Mouse (Mus musculus) kidney, embryonic 16.5 days (tissue): ENCODE results near the gene Lefty1. TPM values are rescaled to one million over a fixed set of nuclear protein-coding genes. Genes with fewer than 3 reads are reported as not detected.
"Not testable (repeated sequence)": the region's sequence is repeated elsewhere in the genome, so short reads cannot be mapped to it uniquely, and the experiment has no call there.

Experiments
- ATAC-seq: fragments of 200-750 bp; cut with Nextera tagmentation; 2 replicates; pipeline ENCODE4 v1.8.0; 2017; ENCODE audit warnings: moderate TSS enrichment; ENCODE audit not compliant: low FRiP score, low TSS enrichment
- H3K27ac ChIP-seq: fragments of 300-500 bp; sonication (generic); 2 replicates; pipeline ENCODE4 v1.5.1; 2014; ENCODE audit warnings: low read length
- H3K27me3 ChIP-seq: fragments of 300-500 bp; sonication (generic); 2 replicates; pipeline ENCODE4 v1.6.1; 2014; ENCODE audit warnings: low read length, control low read depth, mixed read lengths; ENCODE audit not compliant: insufficient read depth
- H3K36me3 ChIP-seq: fragments of 300-500 bp; sonication (generic); 2 replicates; pipeline ENCODE4 v1.6.1; 2014; ENCODE audit warnings: low read length, control low read depth, mixed read lengths; ENCODE audit not compliant: insufficient read depth
- H3K4me1 ChIP-seq: fragments of 300-500 bp; sonication (generic); 2 replicates; pipeline ENCODE4 v1.6.1; 2014; ENCODE audit warnings: low read length, control low read depth, mixed read lengths; ENCODE audit not compliant: insufficient read depth
- H3K4me2 ChIP-seq: fragments of 300-500 bp; sonication (generic); replicated peaks from 2 replicates; pipeline ENCODE4 v1.6.1; 2014; ENCODE audit warnings: low read depth, low read length
- H3K4me3 ChIP-seq: fragments of 300-500 bp; sonication (generic); 2 replicates; pipeline ENCODE4 v1.5.1; 2014; ENCODE audit warnings: mild to moderate bottlenecking, low read length
- H3K9ac ChIP-seq: fragments of 300-500 bp; sonication (generic); replicated peaks from 2 replicates; pipeline ENCODE4 v1.6.1; 2014; ENCODE audit warnings: low read length
- H3K9me3 ChIP-seq: fragments of 300-500 bp; sonication (generic); 2 replicates; pipeline ENCODE4 v1.6.1; 2016; ENCODE audit warnings: low read length, control low read depth
- WGBS: fragments of 180-500 bp; shearing (Covaris S2); extraction: QIAGEN DNeasy Blood & Tissue Kit; methylation state at CpG from one replicate; pipeline ENCODE4 v1.1.7; 2014; 5-methylcytosine and 5-hydroxymethylcytosine counted together
- polyA plus RNA-seq: library from polyadenylated mRNA; unstranded; fragments of >200 nt; fragmentation: Nextera tagmentation; extraction: Ambion mirVana; gene quantifications from 2 replicates; pipeline ENCODE4 v1.2.1, GENCODE M21; 2015

Lefty1 gene
- polyA plus RNA-seq, 1 experiment from 2014 or later, result 1.2 TPM

DNA sequence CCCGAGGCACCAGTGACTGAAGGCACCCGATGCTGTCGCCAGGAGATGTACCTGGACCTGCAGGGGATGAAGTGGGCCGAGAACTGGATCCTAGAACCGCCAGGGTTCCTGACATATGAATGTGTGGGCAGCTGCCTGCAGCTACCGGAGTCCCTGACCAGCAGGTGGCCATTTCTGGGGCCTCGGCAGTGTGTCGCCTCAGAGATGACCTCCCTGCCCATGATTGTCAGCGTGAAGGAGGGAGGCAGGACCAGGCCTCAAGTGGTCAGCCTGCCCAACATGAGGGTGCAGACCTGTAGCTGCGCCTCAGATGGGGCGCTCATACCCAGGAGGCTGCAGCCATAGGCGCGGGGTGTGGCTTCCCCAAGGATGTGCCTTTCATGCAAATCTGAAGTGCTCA, 2.8 kb downstream of the Lefty1 start:
- 37% methylated on average over 13 of the region's 13 CpGs for WGBS
- H3K9ac ChIP-seq, H3K4me1 ChIP-seq, ATAC-seq, H3K9me3 ChIP-seq, H3K36me3 ChIP-seq, H3K27ac ChIP-seq, H3K4me3 ChIP-seq, H3K4me2 ChIP-seq: not testable (repeated sequence)
- H3K27me3 ChIP-seq, result peaks cover 47% of the 10 kb centered on the region

DNA sequence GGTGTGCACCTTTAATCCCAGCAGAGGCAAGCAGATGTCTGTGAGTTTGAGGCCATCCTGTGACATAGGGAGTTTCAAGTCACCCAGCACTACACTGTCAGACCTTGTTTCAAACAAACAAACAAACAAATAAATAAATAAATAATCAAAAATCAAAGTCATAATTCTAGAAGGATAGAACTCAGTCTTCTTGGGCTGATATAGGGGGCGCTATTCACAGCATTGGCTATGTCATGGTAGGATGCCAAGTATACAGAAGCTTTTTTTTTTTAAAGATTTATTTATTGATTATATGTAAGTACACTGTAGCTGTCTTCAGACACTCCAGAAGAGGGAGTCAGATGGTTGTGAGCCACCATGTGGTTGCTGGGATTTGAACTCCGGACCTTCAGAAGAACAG, 4.0 kb downstream of the Lefty1 start:
- Histone ChIP-seq H3K27me3 (peaks cover 38% of the 10 kb centered on the region), H3K4me1 (peaks cover 12% of the 10 kb centered on the region)
- H3K4me3 ChIP-seq, H3K27ac ChIP-seq, H3K9ac ChIP-seq, H3K4me2 ChIP-seq, ATAC-seq, H3K36me3 ChIP-seq, H3K9me3 ChIP-seq: not testable (repeated sequence)
- 74% methylated on average over 2 of the region's 2 CpGs for WGBS

DNA sequence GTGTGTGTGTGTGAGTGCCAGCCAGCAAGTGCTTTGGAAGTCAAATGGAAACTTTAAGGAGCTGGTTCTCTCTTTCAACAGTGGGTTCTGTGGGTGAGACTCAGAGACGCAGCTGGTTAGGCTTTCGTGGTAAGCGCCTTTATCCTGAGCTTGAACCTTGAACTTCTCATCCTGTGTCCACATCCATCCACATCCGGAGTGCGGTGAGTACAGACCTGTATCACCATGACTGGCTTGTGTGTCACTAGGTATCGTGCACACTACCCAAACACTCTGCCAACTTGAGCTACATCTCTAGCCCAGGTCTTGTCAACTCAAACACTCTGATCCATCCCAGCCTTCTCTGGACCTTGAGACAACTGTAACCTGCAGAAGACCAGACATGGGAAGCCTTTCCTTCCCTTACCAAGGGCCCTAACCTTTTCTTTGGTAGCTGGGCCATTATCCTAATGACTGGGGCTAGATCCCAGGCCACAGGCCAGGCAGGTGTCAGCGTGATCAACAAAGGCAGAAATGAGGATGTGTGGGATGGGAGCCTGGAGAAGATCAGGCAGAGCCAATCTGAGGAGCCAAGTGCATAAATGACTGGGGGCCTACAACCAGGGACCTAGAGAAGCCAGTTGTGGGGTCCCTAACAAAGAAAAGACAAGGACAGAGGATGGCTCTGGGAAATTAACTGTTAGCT, 6.1 kb downstream of the Lefty1 start:
- ATAC-seq, result no peak
- Histone ChIP-seq H3K9me3 (no peaks in the 10 kb centered on the region), H3K27me3 (peaks cover 16% of the 10 kb centered on the region), H3K36me3 (no peaks in the 10 kb centered on the region), H3K4me1 (peaks cover 29% of the 10 kb centered on the region), H3K27ac (no peak overlapping the region), H3K9ac (peak overlapping the region; percentile 88), H3K4me2 (peak overlapping the region; percentile 94), H3K4me3 (peak overlapping the region; percentile 92)
- 84% methylated on average over 7 of the region's 7 CpGs for WGBS

DNA sequence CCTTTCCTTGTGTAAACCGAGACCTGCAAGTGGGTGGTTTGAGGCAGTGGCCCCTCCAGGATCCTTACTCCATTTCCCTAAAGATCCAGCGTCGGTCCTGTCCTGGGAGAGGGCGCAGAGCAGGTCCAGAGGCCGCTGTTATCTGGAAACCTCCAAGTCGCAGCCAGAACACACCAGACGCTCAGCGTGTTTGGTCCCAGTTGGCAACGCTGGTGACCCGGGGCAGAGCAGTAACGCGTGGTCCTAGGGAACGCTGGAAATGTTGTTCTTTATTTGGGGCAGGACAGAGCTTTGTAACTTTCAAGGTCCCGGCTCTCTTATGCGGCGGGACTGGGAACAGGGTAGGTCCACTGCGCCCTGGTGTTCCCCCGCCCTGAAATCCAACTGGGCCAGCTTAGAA, 6.9 kb downstream of the Lefty1 start:
- WGBS, result 4% methylated on average over 18 of the region's 18 CpGs
- no peaks in the 10 kb centered on the region for H3K9me3 ChIP-seq
- ATAC-seq, result peak; percentile 5; the same call in 1 of the 2 replicates
- H3K9ac ChIP-seq, result peak overlapping the region; percentile 88
- peak overlapping the region; percentile 94 for H3K4me2 ChIP-seq
- H3K4me1 ChIP-seq, result peaks cover 37% of the 10 kb centered on the region
- 0 out of 2 replicates have a peak overlapping the region, but pooled peaks have one; percentile 11 for H3K27ac ChIP-seq
- peak overlapping the region; percentile 92 for H3K4me3 ChIP-seq
- peaks cover 10% of the 10 kb centered on the region for H3K27me3 ChIP-seq
- no peaks in the 10 kb centered on the region for H3K36me3 ChIP-seq

DNA sequence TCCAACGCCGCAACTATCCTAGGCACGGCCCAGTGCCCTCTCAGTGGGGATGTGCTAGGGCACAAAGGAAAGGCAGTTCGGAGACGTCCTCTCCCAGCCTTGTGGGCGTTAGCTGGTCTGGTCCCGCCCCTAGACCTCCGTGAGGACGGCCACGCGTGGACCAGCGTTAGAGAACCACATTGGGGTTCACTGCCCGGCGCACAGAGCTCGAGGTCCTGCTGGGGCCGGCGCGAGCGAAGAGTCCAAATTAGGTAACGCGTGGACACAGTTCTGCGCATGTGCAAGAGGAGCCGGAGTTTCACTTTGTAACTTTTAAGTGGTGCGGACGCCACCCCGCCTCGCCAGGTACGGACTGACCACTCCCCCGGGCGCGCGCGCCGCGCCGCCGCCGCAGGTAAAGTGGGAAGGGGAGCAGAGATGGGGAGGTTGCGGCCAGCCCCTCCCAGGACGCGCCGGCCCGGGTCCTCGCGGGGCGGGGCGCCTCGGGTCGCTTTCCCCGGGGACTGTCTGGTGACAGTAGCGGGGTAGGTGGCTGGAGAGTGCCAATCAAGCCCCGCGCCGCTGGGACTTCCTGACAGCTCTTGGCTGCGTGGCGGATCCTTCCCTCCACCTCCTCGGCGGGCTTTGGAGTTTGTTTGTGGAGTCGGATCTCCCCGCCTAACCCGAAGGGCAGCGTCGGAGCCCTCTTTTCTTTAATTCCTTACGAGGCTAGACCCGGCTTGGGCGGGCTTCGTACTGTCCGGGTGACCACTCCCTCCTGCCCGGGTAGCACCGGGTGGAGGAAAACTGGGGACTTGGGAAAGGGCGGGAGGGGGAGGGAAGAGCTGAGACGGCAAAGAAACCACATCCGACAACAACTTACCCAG, 7.6 kb downstream of the Lefty1 start, which contains the start of gene Tmem63a:
Gene Tmem63a (plus strand): TSS at position 179 of the 866 bp plus-strand sequence.
- no peaks in the 10 kb centered on the region for H3K36me3 ChIP-seq
- peak; percentile 71 for ATAC-seq
- WGBS, result under 1% methylated on average over 61 of the region's 73 CpGs
- H3K4me3 ChIP-seq, result peak within 1 kb of the TSS; percentile 92
- peaks cover 9% of the 10 kb centered on the region for H3K27me3 ChIP-seq
- peak within 1 kb of the TSS; percentile 94 for H3K4me2 ChIP-seq
- H3K4me1 ChIP-seq, result peaks cover 37% of the 10 kb centered on the region
- peak within 1 kb of the TSS; percentile 11 for H3K27ac ChIP-seq
- H3K9ac ChIP-seq, result peak within 1 kb of the TSS; percentile 88
- no peaks in the 10 kb centered on the region for H3K9me3 ChIP-seq

DNA sequence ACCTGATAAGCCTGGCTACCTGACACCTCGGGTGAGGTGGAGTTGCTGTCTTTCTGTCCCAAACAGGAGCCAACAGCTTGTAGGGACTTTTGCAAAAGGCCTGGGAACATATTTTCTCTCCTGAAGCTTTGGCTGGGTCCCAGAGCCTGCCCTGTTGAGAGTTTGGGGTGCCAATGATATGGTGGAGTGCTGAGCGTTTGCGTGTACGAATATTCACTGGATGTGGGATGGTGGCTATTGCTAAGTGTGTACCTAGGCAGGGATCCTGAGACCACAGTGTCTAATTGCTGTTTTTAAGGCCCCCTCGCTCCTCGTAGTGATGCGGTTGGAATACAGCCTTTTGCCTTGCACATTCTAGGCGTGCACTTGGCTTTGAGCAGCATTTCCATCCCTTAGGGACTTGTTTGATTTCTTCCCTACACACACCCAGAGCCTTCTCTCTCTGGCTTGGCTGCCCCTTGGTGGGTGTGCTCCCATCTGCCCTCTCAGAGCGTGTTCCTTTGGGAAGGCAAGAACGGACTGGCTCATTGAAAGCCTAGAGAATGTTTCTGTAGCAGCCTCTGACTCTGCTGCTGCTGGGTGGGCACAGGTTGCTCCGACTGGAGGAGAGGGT, 8.3 kb downstream of the Lefty1 start:
- Histone ChIP-seq H3K4me2 (peak overlapping the region; percentile 94), H3K36me3 (no peaks in the 10 kb centered on the region), H3K9me3 (no peaks in the 10 kb centered on the region), H3K4me3 (peak overlapping the region; percentile 92), H3K27ac (peak overlapping the region; percentile 11), H3K27me3 (peaks cover 4% of the 10 kb centered on the region), H3K4me1 (peaks cover 37% of the 10 kb centered on the region), H3K9ac (peak overlapping the region; percentile 88)
- WGBS, result 44% methylated on average over 11 of the region's 11 CpGs
- no peak for ATAC-seq

DNA sequence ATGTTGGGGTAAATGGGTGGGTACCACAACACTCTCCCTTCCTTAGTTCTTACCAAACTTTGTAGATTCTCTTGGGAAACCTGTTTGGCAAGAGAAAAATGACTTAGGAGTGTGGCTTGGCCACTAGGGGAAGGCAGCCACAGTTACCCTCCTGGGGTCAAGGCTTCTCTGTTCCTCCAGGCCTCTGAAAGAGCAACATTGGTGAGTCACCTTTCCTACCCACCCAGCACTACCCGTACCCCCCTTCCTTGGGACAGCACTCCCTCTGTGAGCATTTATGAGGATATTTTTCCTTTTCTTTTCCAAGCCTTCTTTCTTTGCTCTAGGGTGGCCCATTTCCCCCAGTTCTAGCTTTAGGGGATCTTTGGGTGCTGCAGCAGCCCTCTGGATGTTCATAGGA, 9.1 kb downstream of the Lefty1 start:
- Histone ChIP-seq H3K27ac (no peak overlapping the region), H3K4me1 (peaks cover 37% of the 10 kb centered on the region), H3K4me3 (no peak overlapping the region), H3K4me2 (no peak overlapping the region), H3K27me3 (peaks cover 4% of the 10 kb centered on the region), H3K36me3 (no peaks in the 10 kb centered on the region; the same call in 1 of the 2 replicates), H3K9me3 (no peaks in the 10 kb centered on the region), H3K9ac (no peak overlapping the region)
- ATAC-seq, result no peak
- WGBS, result 80% methylated on average over 1 of the region's 1 CpGs

DNA sequence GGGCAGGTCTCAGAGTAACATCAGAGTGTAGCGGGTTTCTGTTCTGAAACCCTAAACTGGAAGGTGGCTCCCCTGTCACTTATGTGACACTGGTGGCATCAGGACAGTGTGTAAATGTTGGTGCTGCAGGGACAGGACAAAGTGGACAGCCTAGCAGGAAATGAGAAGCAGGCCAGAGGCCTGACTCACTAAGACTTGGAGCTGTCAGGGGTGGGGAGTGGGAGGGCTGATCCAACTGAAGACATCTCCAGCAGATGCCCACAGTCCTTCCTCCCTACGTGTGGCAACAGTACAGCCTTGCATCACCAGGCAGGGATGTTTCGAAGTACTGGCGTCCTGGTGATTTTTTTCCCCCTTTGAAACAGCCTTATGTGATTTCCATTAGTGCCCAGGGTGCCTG, 9.7 kb downstream of the Lefty1 start:
- Histone ChIP-seq H3K27ac (peak overlapping the region; percentile 84; the same call in 1 of the 2 replicates), H3K9me3 (no peaks in the 10 kb centered on the region), H3K9ac (no peak overlapping the region), H3K27me3 (peaks cover 4% of the 10 kb centered on the region), H3K4me1 (peaks cover 37% of the 10 kb centered on the region), H3K4me2 (no peak overlapping the region), H3K4me3 (no peak overlapping the region), H3K36me3 (no peaks in the 10 kb centered on the region; the same call in 1 of the 2 replicates)
- ATAC-seq, result no peak
- 83% methylated on average over 4 of the region's 4 CpGs for WGBS

DNA sequence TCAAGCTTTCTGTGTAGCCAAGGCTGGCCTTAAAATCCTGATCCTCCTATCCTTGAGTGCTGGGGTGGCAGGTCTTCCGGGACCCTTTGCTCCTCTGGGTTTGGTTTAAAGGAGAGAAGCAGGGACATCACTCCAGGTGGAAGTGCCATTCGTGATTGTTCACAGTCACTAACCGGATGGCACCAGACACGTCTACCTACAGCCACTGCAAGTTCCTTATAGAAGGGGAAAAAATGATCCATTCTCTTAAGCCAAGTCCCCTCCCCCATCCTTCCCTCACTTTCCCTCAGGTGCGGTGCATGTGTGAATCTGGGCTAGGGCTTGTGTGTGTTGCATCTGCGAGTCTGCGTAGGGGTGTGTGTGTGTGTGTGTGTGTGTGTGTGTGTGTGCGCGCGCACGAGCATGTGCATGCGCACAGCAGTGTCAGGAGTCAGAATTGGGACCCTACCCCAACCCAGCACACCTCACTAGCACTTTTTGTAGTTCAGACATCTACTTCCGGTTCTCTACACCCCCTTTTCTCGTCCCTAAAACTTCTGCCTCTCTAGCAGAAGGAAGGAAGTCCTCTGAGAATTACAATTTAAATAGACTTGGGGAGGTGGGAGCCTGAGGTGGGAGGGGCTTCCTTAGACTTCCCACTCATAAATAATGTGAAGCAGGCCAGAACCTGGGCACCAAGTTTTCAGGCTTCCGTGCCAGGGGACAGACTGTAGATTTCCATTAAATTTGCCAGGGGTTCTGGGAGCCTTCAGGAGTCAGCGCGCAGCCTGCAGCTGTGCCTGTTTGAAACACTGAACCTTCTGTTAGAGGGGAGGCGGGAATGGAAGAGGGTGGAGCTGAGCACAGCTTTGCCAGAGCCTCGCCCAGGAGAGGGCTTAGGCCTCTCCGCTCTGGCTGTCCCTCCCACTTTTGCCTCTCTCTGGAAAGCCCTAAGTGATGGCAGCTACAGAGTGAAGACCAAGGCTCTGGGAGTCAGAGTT, 10.5 kb downstream of the Lefty1 start:
- Histone ChIP-seq H3K27ac (peak overlapping the region; percentile 84), H3K27me3 (peaks cover 4% of the 10 kb centered on the region), H3K4me1 (peaks cover 37% of the 10 kb centered on the region), H3K36me3 (peaks cover 7% of the 10 kb centered on the region), H3K4me2 (peak overlapping the region; percentile 46), H3K9me3 (no peaks in the 10 kb centered on the region), H3K4me3 (peak overlapping the region; percentile 29), H3K9ac (0 out of 2 replicates have a peak overlapping the region, but pooled peaks have one; percentile 44)
- WGBS, result 31% methylated on average over 20 of the region's 20 CpGs
- ATAC-seq, result peak; percentile 76
